ENCODE assay signal across 14 mouse cellular contexts in the genomic region with DNA sequence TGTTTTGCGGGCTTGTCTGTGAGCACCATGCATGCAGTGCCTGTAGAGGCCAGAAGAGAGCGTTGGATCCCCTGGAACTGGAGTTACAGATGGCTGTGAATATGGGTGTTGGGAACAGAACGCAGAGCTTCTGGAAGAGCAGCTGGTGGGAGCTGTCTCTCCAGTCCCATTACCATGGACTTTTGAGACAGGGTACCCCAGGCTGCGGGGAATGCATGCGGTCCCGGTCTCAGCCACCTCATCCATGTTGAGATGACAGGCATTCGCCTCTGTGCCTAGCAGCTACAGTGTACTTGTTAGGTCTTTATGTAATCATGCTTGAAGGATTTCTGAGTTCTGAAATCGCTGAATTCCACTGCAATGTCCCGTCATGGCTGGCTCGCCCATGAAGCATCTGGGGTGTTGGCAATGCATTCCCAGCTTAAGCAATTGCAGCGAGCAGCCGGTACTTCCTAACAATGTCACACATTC. TPM values are rescaled to one million over a fixed set of nuclear protein-coding genes. Genes with fewer than 3 reads are reported as not detected.
DNase-seq lines count a peak whose midpoint lies in the region; ATAC-seq lines count a peak whose summit lies in the region.
"Had no signal": no experiment of that assay in that cellular context is flagged by ENCODE, and none has a peak within 500 bp of the region (broad histone marks: within the 10 kb centered on the region; RNA-seq: fewer than 3 reads in every experiment).

No protein-coding gene starts in this region.

- 74% methylated on average over 12 of the region's 12 CpGs for WGBS in heart, embryonic 11.5 days (ENCODE audit: insufficient replicate concordance)

- H3K4me1 ChIP-seq in heart, embryonic 11.5 days (ENCODE audit: control insufficient read depth, insufficient read depth, low read length), result no peaks in the 10 kb centered on the region

- H3K4me2 ChIP-seq in heart, embryonic 11.5 days, result no peak overlapping the region
- H3K4me2 ChIP-seq: hindbrain, embryonic 15.5 days; liver, embryonic 12.5 days; midbrain, embryonic 12.5 days had no signal

- no peak overlapping the region for H3K27ac ChIP-seq in heart, embryonic 11.5 days (ENCODE audit: low read depth, low read length)
- H3K27ac ChIP-seq: hindbrain, embryonic 15.5 days; liver, embryonic 12.5 days; midbrain, embryonic 12.5 days had no signal

- no peak for ATAC-seq in heart, embryonic 11.5 days (replicated peaks; ENCODE audit: insufficient number of reproducible peaks, low FRiP score, low TSS enrichment)
- ATAC-seq: liver, embryonic 12.5 days had no signal

- no peak overlapping the region for H3K4me3 ChIP-seq in heart, embryonic 11.5 days (ENCODE audit: low read depth, low read length)
- H3K4me3 ChIP-seq: hindbrain, embryonic 15.5 days; liver, embryonic 12.5 days; midbrain, embryonic 12.5 days had no signal

- H3K27me3 ChIP-seq in heart, embryonic 11.5 days (ENCODE audit: control insufficient read depth, insufficient read depth, low read length), result peaks cover 4% of the 10 kb centered on the region; the same call in 1 of the 2 replicates

- H3K9me3 ChIP-seq in heart, embryonic 11.5 days (replicated peaks; ENCODE audit: control insufficient read depth, low read length), result no peaks in the 10 kb centered on the region
- H3K9me3 ChIP-seq: hindbrain, embryonic 15.5 days; liver, embryonic 12.5 days; midbrain, embryonic 12.5 days had no signal

- H3K9ac ChIP-seq in heart, embryonic 11.5 days (ENCODE audit: low read depth, low read length), result no peak overlapping the region
- H3K9ac ChIP-seq: hindbrain, embryonic 15.5 days; liver, embryonic 12.5 days; midbrain, embryonic 12.5 days had no signal

- no peaks in the 10 kb centered on the region for H3K36me3 ChIP-seq in heart, embryonic 11.5 days (ENCODE audit: control insufficient read depth, insufficient read depth, low read length)
- H3K36me3 ChIP-seq: hindbrain, embryonic 15.5 days; liver, embryonic 12.5 days; midbrain, embryonic 12.5 days had no signal

- intact Hi-C loops in heart, postnatal 10 days (cut with DNase I), result no loop called here

- peak; percentile 27 to 55 for DNase-seq in heart, postnatal 10 days
- peak; percentile 20 for DNase-seq in NIH3T3 (ENCODE audit: low read depth)
- peak; percentile 61 to 69 for DNase-seq in layer of hippocampus, postnatal 10 days (ENCODE audit: low spot score in 2 of 2)
- DNase-seq in right cerebral cortex, adult 2 months (ENCODE audit: low spot score in 2 of 2), result peak; percentile 53 to 63
- no peak for DNase-seq in MN1 (ENCODE audit: low spot score)
- no peak for DNase-seq in adrenal gland, adult (ENCODE audit: inconsistent age in 2 of 2, low spot score in 1 of 2)
- no peak for DNase-seq in thymus, postnatal 10 days (ENCODE audit: low spot score in 2 of 2)
- DNase-seq: kidney, postnatal 10 days had no signal

RNA-seq across cellular contexts. Expression of a gene that starts 7.7 kb away (rescaled TPM):
- total RNA-seq in heart, postnatal 10 days (2021), result under 1 TPM; 0.15 to 0.31 TPM
- polyA plus RNA-seq in heart, embryonic 11.5 days (2014; fragmentation: Nextera tagmentation; extraction: Ambion mirVana), result 0.27 and 0.30 TPM in 2 replicates
- total RNA-seq in layer of hippocampus, postnatal 10 days (2021), result 100 to 1,000 TPM in 1 of 2 experiments, 10 to 100 TPM in 1; 77.2 to 112 TPM
- polyA plus RNA-seq: midbrain, embryonic 12.5 days had no signal

RNA-seq across cellular contexts. Expression of a gene that starts 22.3 kb away (rescaled TPM):
- total RNA-seq in heart, postnatal 10 days (2021), result not detected
- polyA plus RNA-seq in heart, embryonic 11.5 days (2014; fragmentation: Nextera tagmentation; extraction: Ambion mirVana), result not detected in 2 replicates
- under 1 TPM; 0.76 to 0.80 TPM for total RNA-seq in layer of hippocampus, postnatal 10 days (2021)
- total RNA-seq: heart, adult 8-10 months had no signal
- polyA plus RNA-seq: liver, embryonic 12.5 days; midbrain, embryonic 12.5 days; urinary bladder, adult 2 months had no signal

RNA-seq across cellular contexts. Expression of a gene that starts 43.8 kb away (rescaled TPM):
- 10 to 100 TPM; 27.1 to 28.3 TPM for total RNA-seq in heart, postnatal 10 days (2021)
- polyA plus RNA-seq in heart, embryonic 11.5 days (2014; fragmentation: Nextera tagmentation; extraction: Ambion mirVana), result 22.2 and 23.5 TPM in 2 replicates
- total RNA-seq in layer of hippocampus, postnatal 10 days (2021), result 10 to 100 TPM; 45.0 to 45.1 TPM

RNA-seq across cellular contexts. Expression of a gene that starts 43.9 kb away (rescaled TPM):
- 10 to 100 TPM; 12.7 to 13.1 TPM for total RNA-seq in heart, postnatal 10 days (2021)
- 5.6 and 7.9 TPM in 2 replicates for polyA plus RNA-seq in heart, embryonic 11.5 days (2014; fragmentation: Nextera tagmentation; extraction: Ambion mirVana)
- 10 to 100 TPM; 24.1 to 27.3 TPM for total RNA-seq in layer of hippocampus, postnatal 10 days (2021)

RNA-seq across cellular contexts. Expression of a gene that starts 55.4 kb away (rescaled TPM):
- 1 to 10 TPM in 1 of 2 experiments, under 1 TPM in 1; 0.99 to 1.5 TPM for total RNA-seq in heart, postnatal 10 days (2021)
- 0.45 and 0.53 TPM in 2 replicates for polyA plus RNA-seq in heart, embryonic 11.5 days (2014; fragmentation: Nextera tagmentation; extraction: Ambion mirVana)
- 10 to 100 TPM; 87.6 to 93.3 TPM for total RNA-seq in layer of hippocampus, postnatal 10 days (2021)

Comparison
In these comparisons a context has a peak if more than half of its experiments do, and no peak if none do; other contexts are left out.
1. DNase-seq: peak in heart, postnatal 10 days (2 of 2), NIH3T3 (single experiment), layer of hippocampus, postnatal 10 days (2 of 2) and right cerebral cortex, adult 2 months (2 of 2); none in MN1 (single experiment), adrenal gland, adult (0 of 2) and thymus, postnatal 10 days (0 of 2).
2. RNA of a gene that starts 7.7 kb away (total RNA-seq): 77.2 to 112 TPM in layer of hippocampus, postnatal 10 days; 0.15 to 0.31 TPM in heart, postnatal 10 days; every median in the first group is over 10 times any median in the second.